Mouse (Mus musculus) cerebellum, adult 9-11 months (tissue): Measurements from ENCODE around the gene Wbp1l.

Experiments
- DNase-seq: peaks from one replicate; pipeline ENCODE4 v3.0.0; 2022

Gene Wbp1l

DNA sequence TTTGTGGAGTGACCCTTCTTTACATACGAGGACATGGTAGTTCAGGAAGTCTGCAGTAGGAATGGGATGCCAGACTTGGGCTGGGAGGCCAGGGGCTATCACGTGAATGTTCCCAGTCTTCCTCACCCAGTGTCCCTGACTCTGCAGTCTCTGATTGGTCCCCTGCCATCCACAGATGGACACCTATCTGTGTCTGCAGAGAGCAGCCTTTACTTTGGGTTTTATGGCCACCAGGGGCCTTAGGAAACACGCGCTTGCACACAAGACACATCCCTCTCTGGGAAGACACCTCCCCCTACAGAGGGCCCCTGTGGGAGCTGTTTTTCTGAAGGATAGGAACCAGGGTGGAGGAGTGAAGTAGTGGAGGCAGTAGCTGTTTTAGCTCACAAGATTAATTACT lies 62.6 kb downstream of the Wbp1l start:
- no peak for DNase-seq

DNA sequence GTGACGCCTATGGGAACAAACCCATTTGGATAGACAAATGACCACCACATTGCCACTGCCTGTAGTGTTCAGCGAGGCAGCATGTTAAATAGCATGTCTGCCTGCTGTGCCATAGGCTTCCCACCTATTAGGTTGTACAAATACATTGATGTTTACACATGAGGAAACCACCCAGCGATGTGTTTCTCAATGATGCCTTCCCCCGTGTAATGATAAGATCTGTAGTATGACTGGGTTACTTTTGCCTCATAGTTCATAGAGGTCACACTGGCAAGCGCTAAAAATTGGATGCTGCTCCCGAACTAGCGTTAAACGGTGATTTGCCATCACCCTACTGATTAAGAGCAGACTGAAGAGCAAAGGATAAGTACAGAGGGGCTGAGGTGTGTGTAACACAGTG lies 63.3 kb downstream of the Wbp1l start:
- DNase-seq = no peak

DNA sequence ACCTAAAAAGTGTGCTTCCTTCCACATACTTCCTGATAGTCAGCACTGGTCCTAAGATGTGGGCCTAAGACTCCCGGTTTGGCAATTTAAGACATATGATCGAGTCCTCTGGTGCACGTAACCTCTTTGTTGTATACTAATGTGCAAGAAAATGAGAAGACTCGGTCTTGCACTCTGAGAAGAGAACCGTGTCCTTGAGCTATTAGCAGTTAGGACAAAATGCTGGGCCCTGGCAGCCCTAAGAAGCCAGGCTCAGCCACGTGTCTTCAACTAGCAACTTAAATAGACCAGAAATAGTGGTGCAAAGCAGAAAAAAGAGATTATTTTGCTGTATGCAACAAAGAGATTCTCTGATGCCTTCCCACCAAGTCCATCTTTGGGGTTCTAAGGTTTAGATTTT lies 63.9 kb downstream of the Wbp1l start:
- no peak for DNase-seq

DNA sequence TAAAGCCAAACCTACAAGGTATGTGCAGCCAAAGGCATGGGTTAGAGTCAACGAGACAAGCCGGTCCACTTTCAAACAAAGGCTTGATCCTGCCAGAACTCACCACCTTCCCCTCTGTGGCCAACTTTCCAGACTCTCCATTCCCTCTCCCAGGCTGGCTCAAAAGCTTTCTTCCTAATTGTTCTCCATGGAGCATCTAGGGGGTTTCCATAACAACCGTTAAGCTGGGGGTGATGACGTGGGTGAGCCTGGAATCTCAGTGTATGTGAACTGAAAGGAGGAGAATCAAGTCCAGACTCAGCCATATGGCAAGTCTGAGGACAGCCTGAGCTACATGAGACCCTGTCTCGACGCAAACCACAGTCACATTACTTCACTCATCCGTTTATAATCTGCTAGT lies 66.6 kb downstream of the Wbp1l start:
- no peak for DNase-seq

DNA sequence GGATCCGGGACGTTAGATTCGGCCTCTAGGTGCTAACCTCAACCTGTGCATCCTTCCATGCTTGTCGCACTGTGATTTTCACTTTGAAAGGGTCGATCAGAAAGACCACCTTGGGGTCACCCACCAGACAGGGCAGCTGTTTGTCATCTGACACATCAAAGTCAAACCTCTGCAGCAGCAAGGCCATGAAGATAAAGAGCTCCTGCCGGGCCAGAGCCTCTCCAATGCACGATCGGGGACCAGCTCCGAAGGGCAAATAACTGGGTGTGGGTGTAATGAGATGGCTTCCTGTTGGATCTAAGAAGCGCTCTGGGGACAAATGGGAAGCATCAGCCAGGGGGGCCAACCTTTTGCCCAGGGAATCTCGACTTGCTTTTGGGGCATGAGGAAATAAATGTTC lies 68.4 kb downstream of the Wbp1l start:
- no peak for DNase-seq

DNA sequence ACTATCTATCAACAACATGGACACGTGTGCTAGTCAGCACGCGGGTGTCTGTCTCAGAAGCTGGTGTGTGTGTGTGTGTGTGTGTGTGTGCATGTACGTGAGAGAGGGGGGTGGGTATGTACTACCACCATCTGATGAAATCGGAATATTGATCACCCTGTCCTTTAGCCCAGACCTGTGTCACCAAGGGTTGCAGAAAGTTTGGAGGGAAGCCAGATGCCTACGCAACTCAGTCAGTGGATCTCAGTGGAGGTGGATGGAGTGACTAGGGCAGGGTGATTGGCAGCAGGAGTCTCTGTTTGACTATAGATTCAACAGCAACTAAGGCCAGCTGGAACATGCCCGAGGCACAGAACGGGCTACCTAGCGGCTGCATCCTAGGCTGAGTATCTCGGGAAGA lies 69.4 kb downstream of the Wbp1l start:
- DNase-seq = no peak

DNA sequence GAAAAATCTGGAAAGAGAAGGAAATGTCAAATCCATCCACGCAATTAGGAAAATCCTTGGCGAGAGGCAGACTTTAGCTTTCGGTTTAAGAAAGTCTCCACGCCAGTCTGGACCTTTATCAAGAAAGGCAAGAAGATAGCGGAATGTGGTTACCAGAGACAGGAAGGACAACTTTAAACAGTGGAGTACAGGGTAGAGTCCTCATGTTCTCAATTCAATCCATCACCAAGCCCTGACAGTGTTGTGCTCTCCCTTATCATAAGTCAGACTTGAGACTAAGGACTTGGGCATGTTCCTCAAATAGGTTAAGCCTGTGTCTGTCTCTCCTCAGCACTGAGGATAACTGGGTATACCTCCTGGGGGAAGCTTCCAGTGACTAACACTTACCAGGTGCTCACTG lies 70.9 kb downstream of the Wbp1l start:
- no peak for DNase-seq

DNA sequence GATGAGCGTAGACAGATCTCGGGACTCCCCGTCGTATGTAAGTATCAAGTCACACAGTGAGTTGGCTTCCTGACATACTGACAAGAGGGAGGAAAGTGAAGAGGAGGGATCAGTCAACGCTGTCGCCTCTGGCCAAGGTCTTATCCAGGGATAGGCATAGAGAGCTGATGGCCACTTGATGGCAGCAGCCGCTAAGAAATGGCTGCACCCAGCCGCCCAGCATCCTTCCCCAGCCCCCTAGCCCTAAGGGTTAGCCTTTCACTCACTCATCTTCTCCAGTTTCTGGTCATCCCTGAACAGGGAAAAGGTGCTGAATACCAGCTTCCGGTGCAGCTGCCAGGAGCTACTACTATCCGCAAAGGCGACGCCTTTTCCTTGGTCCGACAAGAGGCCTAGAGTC lies 71.8 kb downstream of the Wbp1l start:
- no peak for DNase-seq

DNA sequence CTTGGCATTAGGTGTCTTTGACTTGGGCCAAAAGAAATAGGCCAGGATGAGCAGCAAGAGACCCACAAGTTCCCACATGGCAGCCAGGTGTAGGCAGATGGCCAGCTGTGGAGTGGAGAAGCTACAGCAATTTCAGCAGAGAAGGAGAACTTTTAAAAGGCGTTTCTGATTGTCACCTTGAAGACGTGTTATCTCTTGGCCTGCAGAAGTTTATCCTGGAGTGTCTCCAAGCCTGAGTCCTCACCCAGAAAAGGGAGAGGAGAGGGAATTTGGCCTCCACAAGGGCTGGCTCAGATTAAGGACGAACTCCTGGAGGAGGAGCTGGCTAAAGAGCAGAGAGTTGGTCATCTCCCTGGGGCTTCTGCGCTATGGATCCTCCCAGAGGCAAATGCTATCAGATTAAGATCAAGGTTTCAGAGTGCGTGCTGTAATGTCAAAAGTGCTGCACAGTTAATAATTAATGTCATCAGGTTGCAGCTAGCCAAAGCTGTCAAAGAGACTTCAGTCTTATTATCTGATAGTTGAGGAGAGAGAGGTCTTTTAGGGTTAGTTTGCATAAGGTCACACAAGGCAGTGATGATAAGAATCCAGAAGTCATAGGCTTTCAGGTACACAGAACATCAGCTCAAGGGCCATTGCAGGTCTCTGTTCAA lies 74.0 kb downstream of the Wbp1l start, which contains the start of gene Cyp17a1:
Gene Cyp17a1 (minus strand): TSS at position 407 of the 653 bp plus-strand sequence.
- DNase-seq = no peak

DNA sequence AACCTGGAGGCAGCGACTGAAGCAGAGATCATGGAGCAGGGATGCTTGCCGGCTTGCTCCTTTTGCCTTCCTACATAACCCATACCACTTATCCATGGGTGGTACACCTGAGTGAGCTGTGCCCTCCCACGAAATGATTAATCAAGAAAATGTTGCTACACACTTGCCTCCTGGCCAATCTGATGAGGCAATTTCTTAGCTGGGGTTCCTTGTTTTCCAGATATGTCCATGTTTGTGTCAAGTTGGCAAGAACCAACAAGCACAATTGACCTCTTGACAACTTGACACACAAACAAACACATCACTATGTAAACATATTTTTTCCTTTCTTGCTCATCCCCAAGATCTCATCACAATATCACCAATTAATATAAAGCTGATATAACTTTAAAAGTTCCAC lies 76.8 kb downstream of the Wbp1l start:
- DNase-seq = no peak

DNA sequence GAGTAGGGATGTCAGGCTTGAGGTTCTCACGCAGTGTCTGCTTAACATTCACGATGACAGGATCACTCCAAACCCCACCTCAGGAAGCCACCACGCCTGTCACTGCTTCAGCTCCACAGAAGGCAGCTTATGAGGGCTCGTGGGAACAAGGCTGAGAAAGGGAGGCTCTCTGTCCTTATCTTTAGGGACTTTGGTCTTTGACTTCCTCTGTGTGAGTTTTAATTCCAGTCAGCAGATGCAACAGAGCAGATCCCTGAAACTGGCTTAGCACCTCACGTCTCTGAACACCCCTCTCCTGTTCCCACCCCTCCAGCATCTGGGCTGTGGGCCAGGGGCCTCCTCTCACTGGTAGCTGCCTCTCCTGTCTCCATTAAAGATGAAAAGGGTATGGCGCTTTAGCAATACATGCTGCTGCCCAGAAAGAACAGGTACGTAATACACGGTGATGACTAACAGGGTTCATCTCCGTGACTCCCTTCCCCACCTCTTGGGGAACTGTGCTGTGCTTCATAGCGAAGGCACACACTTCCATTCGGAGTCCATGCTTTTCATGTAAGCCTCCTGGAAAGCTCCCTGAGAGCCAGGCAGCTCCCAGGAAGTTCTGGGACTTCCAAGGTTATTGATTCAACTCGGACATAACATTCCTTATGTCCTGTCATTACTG lies 81.0 kb downstream of the Wbp1l start:
- no peak for DNase-seq

DNA sequence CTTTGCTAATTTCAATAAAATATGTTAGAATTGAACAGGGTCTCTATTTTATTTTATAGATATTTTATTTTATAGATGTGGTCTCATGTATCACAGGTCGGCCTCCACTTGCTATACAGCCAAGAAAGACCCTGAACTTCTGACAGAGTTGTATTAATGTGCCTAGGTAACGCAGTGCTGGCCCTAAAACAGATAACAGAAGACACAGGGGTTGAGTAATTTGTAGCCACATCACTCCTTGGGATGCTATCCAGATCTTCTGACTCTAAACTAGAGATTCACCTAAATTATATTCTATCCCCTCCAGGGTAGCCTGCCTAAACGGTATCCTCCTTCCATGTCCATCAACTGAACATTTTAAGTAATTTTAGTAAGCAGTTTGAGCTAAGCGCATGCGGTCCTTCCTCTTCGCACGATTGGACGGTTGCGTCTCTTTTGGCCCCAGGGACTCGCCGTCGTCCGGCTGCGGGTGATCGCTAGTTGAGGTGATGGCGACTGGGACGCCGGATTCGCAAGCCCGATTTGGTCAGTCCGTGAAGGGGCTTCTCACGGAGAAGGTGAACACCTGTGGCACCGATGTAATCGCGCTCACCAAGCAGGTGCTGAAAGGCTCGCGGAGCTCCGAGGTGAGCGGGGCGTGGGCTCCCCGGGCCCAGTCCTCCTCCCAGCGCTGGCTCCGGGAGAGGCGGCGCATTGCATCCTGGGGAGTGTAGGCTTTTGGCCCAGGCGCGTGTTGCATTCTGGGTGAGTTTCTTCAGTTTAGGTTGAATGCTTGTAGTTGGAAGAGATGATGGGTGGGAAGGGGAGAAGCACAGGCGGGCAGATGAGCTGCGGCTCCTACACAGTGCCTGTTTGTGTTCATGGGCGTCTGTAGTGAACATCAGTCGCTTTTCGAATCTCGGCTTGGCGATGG lies 90.8 kb downstream of the Wbp1l start, which contains the start of gene Borcs7:
Gene Borcs7 (plus strand): TSS at position 447 of the 913 bp plus-strand sequence.
- peak; percentile 90 for DNase-seq

DNA sequence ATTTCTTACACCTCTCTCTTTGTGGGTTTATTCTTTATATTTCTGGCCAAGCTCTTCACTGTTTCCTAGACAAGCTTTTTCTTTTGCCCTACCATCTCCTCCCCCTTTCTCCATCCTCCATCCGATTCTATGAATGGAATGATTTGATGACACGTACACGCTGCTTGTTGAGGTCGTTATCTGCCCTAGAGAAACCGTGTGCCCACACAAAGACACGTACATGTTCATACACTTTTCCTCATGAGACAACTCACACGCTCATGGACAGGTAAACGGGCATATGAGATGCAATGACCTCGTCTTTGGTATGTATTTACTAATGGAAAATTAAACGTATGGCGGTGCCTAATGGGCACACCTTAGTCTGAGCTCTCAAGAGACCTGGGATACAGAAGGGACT lies 91.5 kb downstream of the Wbp1l start:
- no peak for DNase-seq

DNA sequence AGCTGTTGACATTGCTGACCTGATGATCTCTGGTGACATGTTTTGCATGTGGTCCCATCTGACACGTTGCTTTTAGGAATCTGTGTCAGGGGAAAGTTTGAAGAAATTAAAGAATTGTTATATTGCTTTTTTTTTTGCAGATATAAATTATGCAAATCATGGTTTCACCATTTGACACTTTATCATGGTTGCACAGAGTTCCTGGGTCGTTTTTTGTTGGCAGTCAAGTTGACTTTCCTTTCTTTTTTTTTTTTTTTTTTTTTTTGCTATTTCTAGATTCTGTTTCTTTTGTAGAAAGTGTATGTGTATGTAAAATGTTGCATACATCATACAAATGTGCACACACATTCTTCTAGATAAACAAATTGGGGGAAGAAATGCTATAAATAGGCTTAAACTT lies 92.2 kb downstream of the Wbp1l start:
- no peak for DNase-seq

DNA sequence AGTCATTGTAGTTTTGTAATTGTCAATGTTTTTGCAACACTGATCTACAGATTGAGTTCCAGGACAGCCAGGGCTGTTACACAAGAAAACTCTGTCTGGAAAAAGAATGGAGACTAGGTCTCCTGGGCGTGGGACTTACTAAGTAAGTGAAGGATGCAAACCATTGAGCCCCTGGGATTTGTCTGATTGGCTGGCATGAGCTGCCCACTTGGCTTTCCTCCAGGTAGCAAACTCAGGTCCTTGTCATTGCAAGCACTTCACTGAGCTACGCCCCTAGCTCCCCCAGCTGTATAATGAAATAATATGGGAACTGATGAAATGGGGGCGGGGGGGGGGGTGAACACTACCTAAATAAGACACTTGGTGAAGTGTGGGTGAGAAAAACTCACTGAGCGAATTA lies 94.3 kb downstream of the Wbp1l start:
- no peak for DNase-seq

DNA sequence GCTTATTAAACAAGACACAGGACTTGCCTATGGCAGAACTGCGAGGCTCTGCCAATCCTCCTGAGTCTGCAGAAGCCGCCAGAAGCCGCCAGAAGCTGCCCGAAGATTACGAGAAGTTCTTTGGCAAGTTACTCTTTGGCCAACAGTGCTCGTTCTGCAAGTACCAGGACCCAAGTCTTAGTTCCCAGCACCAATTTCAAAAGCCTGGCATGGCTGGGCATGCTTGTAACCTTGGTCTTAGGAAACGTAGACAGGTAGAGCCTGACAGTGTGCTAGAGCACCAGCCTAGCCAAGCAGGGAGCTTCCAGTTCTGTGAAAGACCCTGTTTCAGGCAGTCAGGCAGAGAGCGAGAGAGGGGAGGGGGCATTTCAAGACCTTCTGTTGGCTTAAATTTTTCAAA lies 97.6 kb downstream of the Wbp1l start:
- no peak for DNase-seq

DNA sequence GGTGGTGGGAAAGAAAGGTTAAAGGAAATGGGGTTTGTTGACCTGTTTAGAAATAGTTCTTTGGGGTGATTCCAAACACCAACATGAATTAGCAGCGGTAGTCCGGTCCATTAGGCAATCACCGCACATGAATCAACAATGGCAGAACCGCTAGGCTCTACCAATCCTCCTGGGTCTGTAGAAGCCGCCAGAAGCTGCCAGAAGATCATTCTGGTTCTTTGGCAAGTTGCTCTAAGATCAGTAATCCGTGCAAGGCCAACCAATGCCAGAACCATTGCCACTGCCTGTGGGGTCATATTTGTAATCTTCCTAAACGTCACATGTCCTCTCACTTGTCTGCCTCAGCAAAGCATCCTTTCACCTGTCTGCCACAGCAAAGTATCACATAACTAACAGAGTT lies 98.1 kb downstream of the Wbp1l start:
- no peak for DNase-seq

DNA sequence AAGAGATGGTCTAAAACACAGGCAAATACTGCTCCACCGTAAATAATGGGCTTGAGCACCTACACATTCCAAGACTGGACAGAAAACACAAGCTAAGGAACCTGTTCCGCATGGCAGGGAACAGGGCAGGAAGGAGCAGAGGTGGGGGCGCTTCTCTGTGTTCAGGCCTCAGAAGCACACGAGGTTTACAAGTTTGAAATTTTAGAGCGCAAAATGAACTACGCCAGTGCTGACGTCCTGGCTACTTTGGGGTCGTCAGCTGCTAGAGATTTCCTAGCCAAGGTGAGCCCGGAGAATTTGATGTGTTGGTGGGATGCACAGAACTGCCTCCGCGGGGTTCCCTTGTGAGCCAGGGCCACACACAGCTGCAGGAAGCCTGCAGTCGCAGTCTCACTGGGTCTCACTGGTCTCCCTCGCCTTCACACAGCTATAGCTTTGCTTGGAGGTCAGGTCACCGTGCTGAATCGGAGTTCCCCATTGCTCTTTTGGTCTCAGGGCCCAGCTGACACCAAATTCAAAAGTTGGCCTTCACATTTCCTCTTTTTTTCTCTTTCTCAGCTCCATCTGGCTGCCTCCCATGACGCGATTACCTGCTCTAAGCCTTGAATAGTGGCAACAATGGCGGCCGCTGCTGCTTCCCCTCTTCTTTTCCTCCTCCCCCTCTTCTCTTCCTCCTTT lies 99.1 kb downstream of the Wbp1l start:
- DNase-seq = no peak

DNA sequence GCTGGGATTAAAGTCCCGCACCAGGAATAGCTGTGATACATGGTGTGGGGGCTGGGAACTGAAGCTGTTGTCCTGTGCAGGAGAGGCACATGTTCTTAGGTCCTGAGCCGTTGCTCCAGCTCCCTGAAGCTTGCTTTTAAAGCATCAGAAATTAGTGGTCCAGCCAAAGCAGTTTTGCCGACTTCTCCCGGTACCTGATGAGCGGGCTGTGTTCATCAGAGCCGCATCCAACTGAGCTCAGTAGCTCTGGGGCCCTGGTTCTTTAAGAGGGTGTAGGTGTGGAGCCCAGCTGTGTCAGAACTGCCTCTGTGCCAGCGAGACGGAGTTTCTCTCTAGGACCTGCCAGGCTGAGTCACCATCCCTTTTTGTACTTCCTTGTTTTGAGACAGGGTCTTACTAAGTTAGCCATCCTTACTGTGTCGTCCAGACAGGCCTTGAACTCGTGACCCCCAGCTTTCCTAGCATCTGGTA lies 100.2 kb downstream of the Wbp1l start:
- DNase-seq = no peak

DNA sequence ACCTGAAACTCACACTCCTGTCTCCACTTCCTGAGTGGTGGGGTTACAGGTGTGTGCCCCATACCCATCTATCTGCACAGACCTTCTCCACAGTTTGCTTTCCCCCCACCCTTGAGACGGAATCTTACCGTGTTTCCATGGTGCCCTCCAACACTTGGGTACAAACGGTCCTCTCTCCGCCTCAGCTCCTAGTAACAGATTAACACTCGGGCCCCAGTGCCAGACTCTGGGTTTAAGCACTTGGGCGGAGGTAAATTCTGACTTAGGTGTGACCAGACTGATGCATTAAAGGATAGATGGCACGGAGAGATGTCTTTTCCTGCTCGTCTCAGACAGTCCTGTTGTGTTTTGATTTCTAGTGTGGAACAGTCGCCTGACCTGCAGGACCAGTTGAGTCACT lies 102.3 kb downstream of the Wbp1l start:
- no peak for DNase-seq

DNA sequence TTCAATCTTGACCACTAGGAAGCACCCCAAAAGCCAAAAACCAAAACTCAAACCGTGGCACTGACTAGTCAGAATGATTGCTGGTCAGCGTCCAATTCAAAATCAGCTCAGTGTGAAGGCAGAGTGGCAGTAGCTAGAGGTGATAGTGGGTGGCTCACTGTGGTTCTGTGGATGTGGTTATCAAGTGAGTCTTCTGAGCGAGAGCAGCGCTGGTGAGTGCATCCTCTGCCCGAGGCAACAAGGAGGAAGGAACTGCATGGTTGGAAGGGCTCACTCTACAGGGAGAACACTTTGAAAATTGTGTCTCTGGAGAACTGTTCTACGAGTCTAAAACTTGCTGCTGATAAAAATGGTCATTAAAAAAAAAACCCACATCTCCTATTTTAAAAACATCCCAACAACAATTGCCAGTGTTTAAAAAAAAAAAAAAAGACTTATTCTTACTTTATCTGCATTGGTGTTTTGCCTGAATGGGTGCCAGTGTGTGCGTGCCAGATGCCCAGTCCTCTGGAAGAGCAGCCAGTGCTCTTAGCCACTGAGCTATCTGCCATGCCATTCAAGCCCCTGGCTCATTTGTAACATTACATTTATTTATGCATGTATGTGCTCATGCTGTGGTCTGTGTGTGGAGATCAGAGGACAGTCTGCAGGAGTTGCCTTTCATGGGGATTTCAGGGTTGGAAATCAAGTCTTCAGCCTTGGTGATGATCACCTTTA lies 107.1 kb downstream of the Wbp1l start:
- no peak for DNase-seq

DNA sequence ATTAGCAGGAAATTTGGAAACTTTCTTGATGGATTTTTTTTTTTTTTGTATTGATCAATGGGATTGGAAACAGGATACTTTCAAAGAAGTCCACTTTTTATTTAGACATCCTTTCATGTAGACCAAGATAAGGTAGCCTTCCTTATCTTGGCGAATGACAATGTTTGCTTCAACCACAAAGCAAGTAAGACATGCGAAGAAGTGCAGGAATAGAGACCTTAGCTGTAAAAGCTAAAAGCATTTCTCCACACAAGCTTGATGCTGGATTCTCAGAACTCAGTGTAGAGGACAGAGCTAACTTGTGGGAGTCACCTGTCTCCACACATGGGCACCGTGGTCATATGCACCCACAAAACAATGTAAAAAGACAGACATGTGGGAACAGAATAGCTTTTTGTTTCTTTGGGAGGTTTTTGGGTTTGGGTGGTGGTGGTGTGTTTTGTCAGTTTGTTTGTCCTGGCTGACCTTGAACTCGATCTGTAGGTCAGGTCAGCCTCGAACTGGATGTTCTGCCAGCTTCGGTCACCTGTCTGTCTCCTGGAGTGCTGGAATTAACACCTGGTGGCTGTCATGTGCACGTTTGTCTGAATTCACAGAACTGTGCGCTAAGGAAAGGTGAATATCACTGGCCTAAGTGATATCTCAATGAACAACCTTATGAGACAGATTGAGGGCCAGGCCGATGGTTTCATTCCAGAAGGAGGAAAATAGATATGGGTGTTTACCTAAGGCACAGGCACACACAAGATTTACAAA lies 107.8 kb downstream of the Wbp1l start:
- DNase-seq = no peak
